Mouse (Mus musculus) neural tube, embryonic 12.5 days (tissue): Measurements from ENCODE around the gene Akap2. TPM values are rescaled to one million over a fixed set of nuclear protein-coding genes. Genes with fewer than 3 reads are reported as not detected.
"Not testable (repeated sequence)": the region's sequence is repeated elsewhere in the genome, so short reads cannot be mapped to it uniquely, and the experiment has no call there.

Experiments
- ATAC-seq: fragments of 200-750 bp; cut with Nextera tagmentation; 2 replicates; pipeline ENCODE4 v1.8.0; 2017; ENCODE audit warnings: low read depth, mild to moderate bottlenecking, moderate TSS enrichment, moderate library complexity; ENCODE audit not compliant: low FRiP score
- H3K27ac ChIP-seq: fragments of 300-500 bp; sonication (generic); 2 replicates; pipeline ENCODE4 v1.5.1; 2016
- H3K27me3 ChIP-seq: fragments of 300-500 bp; sonication (generic); replicated peaks from 2 replicates; pipeline ENCODE4 v1.6.1; 2016; ENCODE audit warnings: mild to moderate bottlenecking
- H3K36me3 ChIP-seq: fragments of 300-500 bp; sonication (generic); 2 replicates; pipeline ENCODE4 v1.6.1; 2016; ENCODE audit warnings: mild to moderate bottlenecking
- H3K4me1 ChIP-seq: fragments of 300-500 bp; sonication (generic); 2 replicates; pipeline ENCODE4 v1.6.1; 2016
- H3K4me2 ChIP-seq: fragments of 300-500 bp; sonication (generic); replicated peaks from 2 replicates; pipeline ENCODE4 v1.6.1; 2016; ENCODE audit warnings: mild to moderate bottlenecking
- H3K4me3 ChIP-seq: fragments of 300-500 bp; sonication (generic); 2 replicates; pipeline ENCODE4 v1.5.1; 2016
- H3K9ac ChIP-seq: fragments of 300-500 bp; sonication (generic); 2 replicates; pipeline ENCODE4 v1.6.1; 2016; ENCODE audit warnings: mild to moderate bottlenecking
- H3K9me3 ChIP-seq: fragments of 300-500 bp; sonication (generic); 2 replicates; pipeline ENCODE4 v1.6.1; 2016; ENCODE audit warnings: mild to moderate bottlenecking
- WGBS: fragments of 180-500 bp; shearing (Covaris S2); methylation state at CpG from one replicate; pipeline ENCODE4 v1.1.7; 2016; 5-methylcytosine and 5-hydroxymethylcytosine counted together
- polyA plus RNA-seq: library from polyadenylated mRNA; unstranded; fragments of >200 nt; fragmentation: Nextera tagmentation; extraction: Ambion mirVana; gene quantifications from 2 replicates; pipeline ENCODE4 v1.2.1, GENCODE M21; 2016

Akap2 gene
- polyA plus RNA-seq, 1 experiment from 2014 or later = 28.9 TPM

- 0 out of 2 replicates have a peak overlapping the region, but pooled peaks have one; percentile 2 for H3K4me2 ChIP-seq
- 65% methylated on average over 9 of the region's 9 CpGs for WGBS
- no peak for ATAC-seq
These were observed 149.5 kb downstream of the Akap2 start for GRCm38 (mm10) chr4:57866990-57867389.

DNA sequence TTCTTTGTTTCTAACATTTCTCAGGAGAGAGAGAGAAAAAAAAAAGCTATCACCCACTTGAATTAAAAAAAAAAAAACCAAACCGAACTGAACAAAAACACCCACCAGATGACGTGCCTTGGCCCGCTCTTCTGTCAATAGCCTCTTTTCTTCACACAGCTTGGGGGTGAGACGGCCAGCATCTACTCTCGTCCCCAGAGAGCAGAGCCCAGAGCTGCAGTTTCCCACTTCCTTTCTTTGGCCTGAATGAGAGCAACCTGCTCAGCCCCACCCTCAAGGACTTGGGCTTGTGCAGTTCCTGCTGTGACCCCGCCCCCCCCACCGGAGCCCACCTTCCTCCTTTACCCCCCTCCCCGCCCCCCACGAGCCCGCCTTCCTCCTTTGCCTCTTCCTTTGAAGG is 150.0 kb downstream of the Akap2 start:
- H3K4me3 ChIP-seq = no peak overlapping the region
- no peaks in the 10 kb centered on the region for H3K27me3 ChIP-seq
- H3K36me3 ChIP-seq = no peaks in the 10 kb centered on the region
- 44% methylated on average over 10 of the region's 10 CpGs for WGBS
- H3K27ac ChIP-seq = no peak overlapping the region
- no peak overlapping the region for H3K4me2 ChIP-seq
- ATAC-seq = no peak
- H3K9me3 ChIP-seq = no peaks in the 10 kb centered on the region
- H3K9ac ChIP-seq = no peak overlapping the region
- H3K4me1 ChIP-seq = peaks cover 9% of the 10 kb centered on the region

More at GRCm38 (mm10) chr4:57866990-57867389, 149.5 kb downstream of the Akap2 start:
- no peaks in the 10 kb centered on the region for H3K9me3 ChIP-seq
- no peaks in the 10 kb centered on the region for H3K36me3 ChIP-seq
- H3K27ac ChIP-seq = no peak overlapping the region
- no peak overlapping the region for H3K4me3 ChIP-seq
- no peaks in the 10 kb centered on the region for H3K27me3 ChIP-seq
- H3K9ac ChIP-seq = no peak overlapping the region
- peaks cover 9% of the 10 kb centered on the region for H3K4me1 ChIP-seq

- 90% methylated on average over 5 of the region's 5 CpGs for WGBS
- Histone ChIP-seq H3K9me3 (no peaks in the 10 kb centered on the region), H3K27me3 (no peaks in the 10 kb centered on the region), H3K4me2 (no peak overlapping the region), H3K4me3 (no peak overlapping the region), H3K36me3 (no peaks in the 10 kb centered on the region), H3K27ac (no peak overlapping the region), H3K9ac (no peak overlapping the region), H3K4me1 (peaks cover 2% of the 10 kb centered on the region; the same call in 1 of the 2 replicates)
- ATAC-seq = no peak
These were observed 161.7 kb downstream of the Akap2 start for GRCm38 (mm10) chr4:57879137-57879536.

DNA sequence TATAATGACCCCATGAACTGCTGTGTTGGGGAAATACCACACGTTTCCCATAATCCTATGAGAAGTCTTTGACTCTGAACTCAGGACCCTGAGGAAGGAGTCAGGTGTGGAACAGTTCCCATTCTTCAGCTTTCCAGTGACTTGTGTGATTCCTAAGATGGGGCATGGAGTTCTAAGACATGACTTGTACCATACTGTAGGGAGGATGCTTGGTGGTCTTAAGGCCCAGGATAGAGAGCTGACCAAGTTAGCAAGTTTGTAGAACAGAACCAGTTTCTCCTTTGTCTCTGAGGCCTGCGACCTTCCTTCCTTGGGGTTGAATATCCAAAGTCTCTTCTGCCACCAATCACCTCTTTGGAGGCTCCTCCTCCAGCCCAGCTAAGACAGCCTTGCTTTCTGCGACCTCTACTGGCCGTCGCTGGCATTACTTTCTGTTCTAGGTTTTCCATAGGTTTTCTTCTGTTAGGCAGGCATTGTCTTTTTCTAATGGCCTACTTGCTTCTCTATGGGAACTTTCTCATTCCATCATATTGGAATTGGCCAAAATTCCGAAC is 162.4 kb downstream of the Akap2 start:
- no peaks in the 10 kb centered on the region for H3K36me3 ChIP-seq
- no peaks in the 10 kb centered on the region for H3K27me3 ChIP-seq
- 14% methylated on average over 6 of the region's 6 CpGs for WGBS
- no peaks in the 10 kb centered on the region for H3K9me3 ChIP-seq
- H3K4me1 ChIP-seq = peaks cover 4% of the 10 kb centered on the region; the same call in 1 of the 2 replicates
- H3K4me3 ChIP-seq = no peak overlapping the region
- H3K4me2 ChIP-seq = no peak overlapping the region
- H3K27ac ChIP-seq = no peak overlapping the region
- H3K9ac ChIP-seq = no peak overlapping the region
- ATAC-seq = peak; percentile 58; the same call in 1 of the 2 replicates

- H3K27me3 ChIP-seq = no peaks in the 10 kb centered on the region
- no peak overlapping the region for H3K9ac ChIP-seq
- no peaks in the 10 kb centered on the region for H3K9me3 ChIP-seq
- ATAC-seq = no peak
- H3K27ac ChIP-seq = no peak overlapping the region
- no peak overlapping the region for H3K4me2 ChIP-seq
- peaks cover 17% of the 10 kb centered on the region for H3K4me1 ChIP-seq
- no peaks in the 10 kb centered on the region for H3K36me3 ChIP-seq
- 85% methylated on average over 7 of the region's 7 CpGs for WGBS
- H3K4me3 ChIP-seq = no peak overlapping the region
These were observed 166.3 kb downstream of the Akap2 start for GRCm38 (mm10) chr4:57883520-57884421.

DNA sequence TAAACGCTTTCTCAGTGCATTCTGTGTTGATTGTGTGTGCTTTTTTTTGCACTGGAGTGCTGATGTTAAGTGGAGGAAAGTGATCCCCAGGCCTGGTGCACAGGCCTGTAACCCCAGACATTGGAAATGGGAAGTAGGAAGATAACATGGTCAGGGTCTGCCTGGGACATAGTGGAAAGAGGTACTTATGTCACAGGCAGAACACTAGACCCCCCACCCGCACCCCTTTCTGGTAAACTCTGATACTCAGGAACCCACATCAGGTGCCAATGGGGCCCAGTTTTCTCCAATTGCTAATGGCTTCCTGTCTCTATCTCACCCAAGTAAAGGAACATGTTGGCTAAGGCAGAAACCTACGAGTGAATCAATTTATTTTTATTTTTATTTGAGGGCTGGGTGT is 167.1 kb downstream of the Akap2 start:
- H3K4me3 ChIP-seq = no peak overlapping the region
- 87% methylated on average over 3 of the region's 3 CpGs for WGBS
- no peak for ATAC-seq

DNA sequence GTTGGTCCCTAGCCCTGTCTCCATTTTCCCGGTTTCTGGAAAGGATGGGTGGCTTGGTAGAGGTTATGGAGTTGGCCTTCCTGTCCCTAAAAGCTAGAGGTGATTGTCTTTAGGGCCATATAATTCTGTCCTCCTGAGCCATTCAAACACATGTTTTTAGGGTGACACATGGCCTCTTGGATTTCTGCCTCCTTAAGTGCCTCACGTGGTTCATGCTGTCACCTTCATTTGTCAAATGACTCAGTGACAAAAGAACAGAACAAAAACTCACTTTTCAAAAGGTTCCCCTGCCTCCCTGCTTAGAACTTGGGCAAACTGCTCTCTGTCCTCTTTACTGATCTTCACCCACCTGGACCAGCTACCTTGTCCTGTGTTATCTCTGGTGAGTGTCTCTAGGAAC is 167.7 kb downstream of the Akap2 start:
- no peak for ATAC-seq
- Histone ChIP-seq H3K4me2 (no peak overlapping the region), H3K4me1 (peaks cover 17% of the 10 kb centered on the region), H3K36me3 (no peaks in the 10 kb centered on the region), H3K27me3 (no peaks in the 10 kb centered on the region), H3K4me3 (no peak overlapping the region), H3K27ac (no peak overlapping the region), H3K9me3 (no peaks in the 10 kb centered on the region), H3K9ac (no peak overlapping the region)
- 40% methylated on average over 2 of the region's 2 CpGs for WGBS

More for the DNA sequence above, 167.1 kb downstream of the Akap2 start:
- Histone ChIP-seq H3K9ac (no peak overlapping the region), H3K27me3 (no peaks in the 10 kb centered on the region), H3K4me2 (no peak overlapping the region), H3K36me3 (no peaks in the 10 kb centered on the region), H3K4me1 (peaks cover 17% of the 10 kb centered on the region), H3K9me3 (no peaks in the 10 kb centered on the region), H3K27ac (no peak overlapping the region)

DNA sequence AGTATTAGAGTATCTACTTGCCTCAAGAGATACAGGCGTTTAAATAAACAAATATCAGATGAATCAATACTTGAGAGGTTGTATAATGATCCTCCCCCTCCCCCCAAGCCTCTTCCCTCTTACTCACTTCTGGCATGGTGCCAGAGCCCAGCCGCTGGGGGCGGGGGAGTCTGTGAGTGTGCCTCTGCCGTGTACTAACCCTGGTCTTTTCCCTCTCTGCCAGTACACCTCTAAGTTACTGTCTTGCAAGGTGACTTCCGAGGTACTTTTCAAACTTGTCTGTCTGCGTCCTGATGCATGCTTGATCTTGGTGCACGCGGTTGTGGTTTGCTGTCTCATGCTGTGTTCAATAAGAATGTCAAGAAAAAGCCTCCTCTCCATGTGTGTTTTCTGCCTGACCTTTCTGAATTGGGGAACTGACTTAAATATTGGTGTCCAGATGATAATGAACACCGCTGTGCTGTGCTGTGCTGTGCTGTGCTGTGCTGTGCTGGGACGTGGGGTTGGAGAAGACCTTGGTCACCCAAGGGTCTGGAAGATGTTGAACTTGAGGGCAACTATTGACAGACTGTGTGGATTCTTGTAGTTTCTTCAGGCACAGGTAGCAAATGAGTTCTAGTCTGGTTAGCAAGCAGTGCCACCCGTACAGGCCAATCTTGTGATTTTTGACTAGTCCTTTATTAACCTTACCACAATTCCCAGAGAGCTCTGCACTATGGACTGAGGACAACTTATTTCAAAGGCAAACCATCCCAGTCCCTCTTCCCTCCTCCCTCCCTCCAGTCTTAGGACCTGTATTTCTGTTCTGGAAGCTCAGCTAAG is 168.8 kb downstream of the Akap2 start:
- Histone ChIP-seq H3K27ac (no peak overlapping the region), H3K4me1 (peaks cover 20% of the 10 kb centered on the region), H3K27me3 (no peaks in the 10 kb centered on the region), H3K36me3 (no peaks in the 10 kb centered on the region), H3K9me3 (no peaks in the 10 kb centered on the region), H3K9ac (no peak overlapping the region), H3K4me2 (no peak overlapping the region), H3K4me3 (no peak overlapping the region)
- WGBS = 71% methylated on average over 11 of the region's 11 CpGs
- ATAC-seq = peak; percentile 71

DNA sequence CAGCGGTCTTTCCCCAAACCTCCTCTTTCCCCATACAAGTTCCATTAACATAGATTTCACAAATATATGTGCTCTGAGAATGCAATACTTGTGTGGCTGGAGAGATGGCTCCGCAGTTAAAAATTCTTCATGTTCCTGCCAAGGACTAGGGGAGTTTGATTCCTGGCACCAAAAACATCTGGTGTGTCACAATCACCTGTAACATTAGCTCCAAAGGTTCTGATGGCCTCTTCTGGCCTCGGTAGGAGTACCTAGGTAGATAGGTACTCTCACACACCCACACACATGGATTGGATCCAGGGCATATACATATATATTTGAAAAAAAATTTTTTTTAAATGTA is 169.4 kb downstream of the Akap2 start:
- Histone ChIP-seq H3K4me2 (no peak overlapping the region), H3K9me3 (no peaks in the 10 kb centered on the region), H3K4me1 (peaks cover 26% of the 10 kb centered on the region), H3K9ac (no peak overlapping the region), H3K27ac (no peak overlapping the region), H3K27me3 (no peaks in the 10 kb centered on the region), H3K36me3 (no peaks in the 10 kb centered on the region), H3K4me3 (no peak overlapping the region)
- ATAC-seq = no peak
- WGBS = 96% methylated on average over 3 of the region's 3 CpGs

DNA sequence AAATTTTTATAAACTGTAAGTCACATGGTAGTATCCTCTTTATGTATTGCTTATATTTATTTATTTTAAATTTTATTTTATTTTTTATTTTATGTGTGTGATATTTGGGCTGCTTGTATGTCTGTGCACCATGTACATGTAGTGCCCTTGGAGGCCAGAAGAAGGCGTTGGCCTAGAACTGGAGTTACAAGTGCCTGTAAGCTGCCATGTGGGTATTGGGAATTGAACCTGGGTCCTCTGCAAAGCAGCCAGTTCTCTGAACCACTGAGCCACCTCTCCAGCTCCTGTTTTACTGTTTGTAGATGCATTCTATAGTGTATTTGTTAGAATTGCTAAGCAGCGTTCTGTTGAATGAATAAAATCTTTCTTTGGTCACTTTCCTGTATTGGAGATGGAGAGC is 170.8 kb downstream of the Akap2 start:
- Histone ChIP-seq H3K36me3 (0 out of 2 replicates have a peak, but pooled peaks cover 5% of the 10 kb centered on the region), H3K4me3 (no peak overlapping the region), H3K4me1 (peaks cover 36% of the 10 kb centered on the region), H3K27ac (no peak overlapping the region), H3K9ac (no peak overlapping the region), H3K9me3 (no peaks in the 10 kb centered on the region), H3K4me2 (no peak overlapping the region), H3K27me3 (no peaks in the 10 kb centered on the region)
- ATAC-seq = no peak
- 92% methylated on average over 2 of the region's 2 CpGs for WGBS

- not testable (repeated sequence) for H3K27me3 ChIP-seq, H3K9ac ChIP-seq, H3K27ac ChIP-seq, ATAC-seq, H3K36me3 ChIP-seq, H3K9me3 ChIP-seq, H3K4me2 ChIP-seq, H3K4me3 ChIP-seq
- peaks cover 36% of the 10 kb centered on the region for H3K4me1 ChIP-seq
- 100% methylated on average over 1 of the region's 1 CpGs for WGBS
These were observed 171.5 kb downstream of the Akap2 start for GRCm38 (mm10) chr4:57888978-57889377.

DNA sequence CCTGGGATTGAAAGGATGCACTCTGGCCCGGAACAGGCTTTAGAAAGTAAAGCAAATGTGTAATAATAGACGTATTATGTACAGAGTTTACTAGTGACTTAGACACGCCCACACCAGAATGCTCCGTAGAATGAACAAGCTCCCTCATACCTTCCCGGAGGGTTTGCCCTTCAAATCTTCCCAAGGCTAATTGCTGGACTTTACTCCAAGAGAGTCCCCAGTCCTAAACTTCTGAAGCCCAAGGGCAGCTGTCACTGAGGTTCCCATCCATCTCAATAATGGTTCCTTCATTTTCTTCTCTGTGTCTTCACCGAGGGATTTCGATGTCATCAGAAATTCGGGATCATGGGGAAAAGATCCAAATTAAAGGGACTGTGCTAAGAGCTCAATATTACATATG is 172.3 kb downstream of the Akap2 start:
- Histone ChIP-seq H3K36me3 (0 out of 2 replicates have a peak, but pooled peaks cover 6% of the 10 kb centered on the region), H3K4me2 (no peak overlapping the region), H3K9ac (no peak overlapping the region), H3K4me3 (no peak overlapping the region), H3K27me3 (no peaks in the 10 kb centered on the region), H3K9me3 (no peaks in the 10 kb centered on the region), H3K27ac (no peak overlapping the region), H3K4me1 (peaks cover 32% of the 10 kb centered on the region)
- ATAC-seq = no peak
- whole genome bisulfite sequencing = 85% methylated on average over 8 of the region's 8 CpGs
